Mouse (Mus musculus) kidney, postnatal 0 days (tissue): ENCODE results near the gene Adgrb3. TPM values are rescaled to one million over a fixed set of nuclear protein-coding genes. Genes with fewer than 3 reads are reported as not detected.
"Not testable (repeated sequence)": the region's sequence is repeated elsewhere in the genome, so short reads cannot be mapped to it uniquely, and the experiment has no call there.

Source experiments
- ATAC-seq: fragments of 200-750 bp; cut with Nextera tagmentation; replicated peaks from 2 replicates; pipeline ENCODE4 v1.8.0; 2017; ENCODE audit warnings: low read depth, moderate number of reproducible peaks, moderate TSS enrichment, moderate library complexity; ENCODE audit not compliant: low FRiP score
- DNase-seq: peaks from one replicate; pipeline ENCODE4 v3.0.0-alpha.2; 2016; ENCODE audit warnings: low spot score
- H3K27ac ChIP-seq: fragments of 300-500 bp; sonication (generic); 2 replicates; pipeline ENCODE4 v1.5.1; 2014; ENCODE audit warnings: mild to moderate bottlenecking
- H3K27me3 ChIP-seq: fragments of 300-500 bp; sonication (generic); 2 replicates; pipeline ENCODE4 v1.6.1; 2014; ENCODE audit warnings: low read length, mixed read lengths; ENCODE audit not compliant: insufficient read depth
- H3K36me3 ChIP-seq: fragments of 300-500 bp; sonication (generic); 2 replicates; pipeline ENCODE4 v1.6.1; 2014; ENCODE audit warnings: low read length, mixed read lengths; ENCODE audit not compliant: insufficient read depth
- H3K4me1 ChIP-seq: fragments of 300-500 bp; sonication (generic); replicated peaks from 2 replicates; pipeline ENCODE4 v1.6.1; 2014; ENCODE audit warnings: antibody characterized with exemption, low read length, mixed read lengths; ENCODE audit not compliant: insufficient read depth
- H3K4me2 ChIP-seq: fragments of 300-500 bp; sonication (generic); 2 replicates; pipeline ENCODE4 v1.6.1; 2014; ENCODE audit warnings: mild to moderate bottlenecking, low read length, moderate library complexity, mixed read lengths
- H3K4me3 ChIP-seq: fragments of 300-500 bp; sonication (generic); replicated peaks from 2 replicates; pipeline ENCODE4 v1.5.1; 2014; ENCODE audit warnings: low read depth, low read length
- H3K9ac ChIP-seq: fragments of 300-500 bp; sonication (generic); 2 replicates; pipeline ENCODE4 v1.6.1; 2014; ENCODE audit warnings: low read depth, low read length
- H3K9me3 ChIP-seq: fragments of 300-500 bp; sonication (generic); replicated peaks from 2 replicates; pipeline ENCODE4 v1.6.1; 2016; ENCODE audit warnings: low read length, inconsistent platforms, mixed read lengths
- CTCF ChIP-seq: IDR thresholded peaks from 2 replicates; pipeline ENCODE4 v1.5.1; 2016; ENCODE audit warnings: antibody characterized with exemption, low read depth, mild to moderate bottlenecking, moderate library complexity
- WGBS: fragments of 180-500 bp; shearing (Covaris S2); extraction: QIAGEN DNeasy Blood & Tissue Kit; methylation state at CpG from one replicate; pipeline ENCODE4 v1.1.7; 2014; 5-methylcytosine and 5-hydroxymethylcytosine counted together
- polyA plus RNA-seq: library from polyadenylated mRNA; unstranded; fragments of >200 nt; fragmentation: Nextera tagmentation; extraction: Ambion mirVana; gene quantifications from 2 replicates; pipeline ENCODE4 v1.2.1, GENCODE M21; 2015

Adgrb3 gene
- polyA plus RNA-seq, 1 experiment from 2014 or later: 0.26 TPM

DNA sequence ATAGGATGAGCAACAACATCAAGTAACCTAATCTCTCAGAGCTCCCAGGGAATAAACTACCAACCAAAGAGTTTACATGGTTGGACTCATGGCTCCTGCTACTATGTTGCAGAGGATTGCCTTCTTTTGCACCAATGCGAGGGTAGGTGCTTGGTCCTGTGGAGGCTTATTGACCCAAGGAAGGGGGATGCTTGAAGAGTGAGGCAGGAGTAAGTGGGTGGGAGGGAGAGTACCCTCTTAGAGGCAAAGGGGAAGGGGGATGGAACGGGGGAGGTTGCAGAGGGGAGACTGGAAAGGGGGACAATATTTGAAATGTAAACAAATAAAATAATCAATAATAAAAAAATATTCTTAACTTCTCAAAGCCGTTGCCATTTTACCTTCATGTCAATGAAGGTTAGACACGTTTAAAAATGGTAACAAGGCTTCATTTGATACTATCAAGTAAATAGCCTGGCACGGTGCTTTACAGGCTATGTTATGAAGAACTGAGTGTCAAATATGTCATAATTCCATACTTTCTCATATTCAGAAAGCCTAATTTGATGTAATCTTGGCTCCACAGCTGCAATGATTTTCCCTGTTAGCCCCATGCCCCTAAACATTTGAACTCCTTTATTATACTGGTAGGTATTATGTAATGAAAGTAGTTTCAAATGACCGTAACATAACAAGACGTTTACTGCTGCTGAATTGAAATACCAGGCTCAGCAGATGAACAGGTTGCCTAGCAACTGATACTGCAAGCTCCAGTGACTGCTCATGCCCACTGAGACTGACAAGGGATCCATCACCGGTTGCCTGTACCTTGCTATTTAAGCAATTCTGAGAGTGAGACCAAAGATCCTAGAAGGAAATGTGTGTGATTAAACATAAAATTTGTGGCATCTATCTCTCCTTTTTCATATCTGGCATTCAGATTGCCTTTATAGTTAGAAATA lies 796.1 kb downstream of the Adgrb3 start:
- no peaks in the 10 kb centered on the region for H3K4me1 ChIP-seq
- no peak overlapping the region for H3K9ac ChIP-seq
- 61% methylated on average over 8 of the region's 8 CpGs for WGBS
- no peaks in the 10 kb centered on the region for H3K9me3 ChIP-seq
- no peaks in the 10 kb centered on the region for H3K27me3 ChIP-seq
- no peak overlapping the region for H3K4me2 ChIP-seq
- peak; percentile 10 for DNase-seq
- H3K36me3 ChIP-seq: no peaks in the 10 kb centered on the region
- TF ChIP-seq CTCF: no peak
- H3K27ac ChIP-seq: no peak overlapping the region
- no peak overlapping the region for H3K4me3 ChIP-seq
- 0 out of 2 replicates have a peak, but pooled peaks have one; percentile 52 for ATAC-seq

GRCm38 (mm10) chr1:25023156-25023555 lies 806.4 kb downstream of the Adgrb3 start:
- ATAC-seq (peak; percentile 85), DNase-seq (peak; percentile 14)
- no peak overlapping the region for H3K4me2 ChIP-seq
- no peaks in the 10 kb centered on the region for H3K27me3 ChIP-seq
- no peak overlapping the region for H3K27ac ChIP-seq
- no peaks in the 10 kb centered on the region for H3K4me1 ChIP-seq
- no peaks in the 10 kb centered on the region for H3K9me3 ChIP-seq
- WGBS: 50% methylated on average over 3 of the region's 3 CpGs
- TF ChIP-seq CTCF: no peak
- no peaks in the 10 kb centered on the region for H3K36me3 ChIP-seq
- H3K9ac ChIP-seq: no peak overlapping the region
- no peak overlapping the region for H3K4me3 ChIP-seq

GRCm38 (mm10) chr1:25017851-25018250 lies 811.7 kb downstream of the Adgrb3 start:
- 76% methylated on average over 5 of the region's 8 CpGs for WGBS
- not testable (repeated sequence) for H3K27ac ChIP-seq, ATAC-seq, H3K4me1 ChIP-seq, DNase-seq, H3K4me3 ChIP-seq, H3K4me2 ChIP-seq, H3K27me3 ChIP-seq, H3K9ac ChIP-seq, H3K9me3 ChIP-seq, H3K36me3 ChIP-seq
